In genomic region chr1:87568398-87568797, GRCm38 (mm10) we compare ENCODE assay signal across 10 mouse cellular contexts. TPM values are rescaled to one million over a fixed set of nuclear protein-coding genes. Genes with fewer than 3 reads are reported as not detected.
DNase-seq lines count a peak whose midpoint lies in the region; ATAC-seq and TF ChIP-seq lines count a peak whose summit lies in the region.
"Had no signal": no experiment of that assay in that cellular context is flagged by ENCODE, and none has a peak within 500 bp of the region (broad histone marks: within the 10 kb centered on the region; RNA-seq: fewer than 3 reads in every experiment).

No protein-coding gene starts in this region.

- ATAC-seq in hindbrain, embryonic 11.5 days (ENCODE audit: low FRiP score), result no peak
- peak; percentile 42; the same call in 1 of the 2 replicates for ATAC-seq in common myeloid progenitor, adult 5-6 weeks (replicated peaks; ENCODE audit: low read depth, poor library complexity, severe bottlenecking)
- peak; percentile 47 for ATAC-seq in monocyte, adult 5-6 weeks (replicated peaks; ENCODE audit: insufficient number of reproducible peaks, low FRiP score, low TSS enrichment, poor library complexity, severe bottlenecking)
- ATAC-seq in hindbrain, embryonic 12.5 days (ENCODE audit: low FRiP score), result no peak

- H3K9me3 ChIP-seq in hindbrain, embryonic 11.5 days (ENCODE audit: control insufficient read depth, low read length), result no peaks in the 10 kb centered on the region
- H3K9me3 ChIP-seq in hindbrain, embryonic 10.5 days, result no peaks in the 10 kb centered on the region
- H3K9me3 ChIP-seq in E14TG2a.4 (ENCODE audit: low read length), result no peaks in the 10 kb centered on the region
- no peaks in the 10 kb centered on the region for H3K9me3 ChIP-seq in hindbrain, embryonic 12.5 days (replicated peaks)
- H3K9me3 ChIP-seq: embryonic facial prominence, embryonic 13.5 days; limb, embryonic 12.5 days had no signal

- peak; percentile 84 for TF ChIP-seq CTCF in E14TG2a.4 (conservative IDR thresholded peaks at IDR 0.05; ENCODE audit: low read length)

- no peaks in the 10 kb centered on the region for H3K36me3 ChIP-seq in hindbrain, embryonic 11.5 days (ENCODE audit: control insufficient read depth, insufficient read depth, low read length)
- no peaks in the 10 kb centered on the region for H3K36me3 ChIP-seq in hindbrain, embryonic 10.5 days
- H3K36me3 ChIP-seq in E14TG2a.4 (ENCODE audit: insufficient read depth, low read length), result no peaks in the 10 kb centered on the region
- H3K36me3 ChIP-seq in hindbrain, embryonic 12.5 days, result no peaks in the 10 kb centered on the region
- H3K36me3 ChIP-seq: embryonic facial prominence, embryonic 13.5 days; limb, embryonic 12.5 days had no signal

- H3K9ac ChIP-seq in hindbrain, embryonic 11.5 days (ENCODE audit: low read depth, low read length), result no peak overlapping the region
- no peak overlapping the region for H3K9ac ChIP-seq in hindbrain, embryonic 12.5 days
- H3K9ac ChIP-seq: embryonic facial prominence, embryonic 13.5 days; limb, embryonic 12.5 days had no signal

- no peaks in the 10 kb centered on the region for H3K27me3 ChIP-seq in hindbrain, embryonic 11.5 days (ENCODE audit: control insufficient read depth, insufficient read depth, low read length)
- H3K27me3 ChIP-seq in hindbrain, embryonic 10.5 days (ENCODE audit: insufficient read depth, poor library complexity, severe bottlenecking), result peaks cover 3% of the 10 kb centered on the region; the same call in 1 of the 2 replicates
- peaks cover 16% of the 10 kb centered on the region; the same call in 1 of the 2 replicates for H3K27me3 ChIP-seq in E14TG2a.4 (ENCODE audit: insufficient read depth, low read length)
- no peaks in the 10 kb centered on the region for H3K27me3 ChIP-seq in hindbrain, embryonic 12.5 days
- H3K27me3 ChIP-seq: embryonic facial prominence, embryonic 13.5 days had no signal

- DNase-seq in hindbrain, embryonic 11.5 days (ENCODE audit: low spot score), result peak; percentile 29
- DNase-seq in hindbrain, embryonic 10.5 days (ENCODE audit: low spot score), result no peak
- no peak for DNase-seq in frontal cortex, postnatal 36 days (ENCODE audit: low spot score in 2 of 2)
- DNase-seq in right cerebral cortex, postnatal 25 days, result no peak

- no peak overlapping the region for H3K4me3 ChIP-seq in hindbrain, embryonic 11.5 days (ENCODE audit: low read depth, low read length)
- H3K4me3 ChIP-seq in hindbrain, embryonic 10.5 days, result no peak overlapping the region
- H3K4me3 ChIP-seq in E14TG2a.4 (replicated peaks; ENCODE audit: low read length), result no peak overlapping the region
- H3K4me3 ChIP-seq in hindbrain, embryonic 12.5 days, result no peak overlapping the region
- H3K4me3 ChIP-seq: embryonic facial prominence, embryonic 13.5 days; limb, embryonic 12.5 days had no signal

- no peaks in the 10 kb centered on the region for H3K4me1 ChIP-seq in hindbrain, embryonic 11.5 days (replicated peaks; ENCODE audit: control insufficient read depth, insufficient read depth, low read length)
- H3K4me1 ChIP-seq in hindbrain, embryonic 10.5 days (replicated peaks), result peaks cover 6% of the 10 kb centered on the region; the same call in 1 of the 2 replicates
- no peaks in the 10 kb centered on the region for H3K4me1 ChIP-seq in E14TG2a.4 (replicated peaks; ENCODE audit: low read depth, low read length)
- no peaks in the 10 kb centered on the region for H3K4me1 ChIP-seq in hindbrain, embryonic 12.5 days
- H3K4me1 ChIP-seq: embryonic facial prominence, embryonic 13.5 days; limb, embryonic 12.5 days had no signal

- no peak overlapping the region for H3K27ac ChIP-seq in hindbrain, embryonic 11.5 days (ENCODE audit: low read depth, low read length)
- H3K27ac ChIP-seq in hindbrain, embryonic 10.5 days, result no peak overlapping the region
- no peak overlapping the region for H3K27ac ChIP-seq in hindbrain, embryonic 12.5 days
- H3K27ac ChIP-seq: embryonic facial prominence, embryonic 13.5 days; limb, embryonic 12.5 days had no signal

- WGBS in hindbrain, embryonic 11.5 days, result 43% methylated on average over 6 of the region's 6 CpGs
- WGBS in hindbrain, embryonic 10.5 days, result 46% methylated on average over 6 of the region's 6 CpGs
- WGBS in hindbrain, embryonic 12.5 days, result 49% methylated on average over 6 of the region's 6 CpGs

- H3K4me2 ChIP-seq in hindbrain, embryonic 11.5 days (replicated peaks; ENCODE audit: low read depth, low read length), result no peak overlapping the region
- no peak overlapping the region for H3K4me2 ChIP-seq in hindbrain, embryonic 12.5 days (replicated peaks)
- H3K4me2 ChIP-seq: embryonic facial prominence, embryonic 13.5 days; limb, embryonic 12.5 days had no signal

RNA-seq across cellular contexts. Expression of gene Ngef, which starts 5.3 kb away (rescaled TPM):
- 2.3 and 2.9 TPM in 2 replicates for polyA plus RNA-seq in hindbrain, embryonic 11.5 days (2014; fragmentation: Nextera tagmentation; extraction: Ambion mirVana)
- polyA plus RNA-seq in hindbrain, embryonic 10.5 days (2016; fragmentation: Nextera tagmentation; extraction: Ambion mirVana), result 3.3 and 5.0 TPM in 2 replicates
- total RNA-seq in common myeloid progenitor, adult 5-6 weeks (2017), result not detected in 2 replicates
- total RNA-seq in monocyte, adult 5-6 weeks (2017), result not detected in 3 replicates
- polyA plus RNA-seq in hindbrain, embryonic 12.5 days (2016; fragmentation: Nextera tagmentation; extraction: Ambion mirVana), result 4.8 and 5.9 TPM in 2 replicates

RNA-seq across cellular contexts. Expression of gene Inpp5d, which starts 51.7 kb away (rescaled TPM):
- polyA plus RNA-seq in hindbrain, embryonic 11.5 days (2014; fragmentation: Nextera tagmentation; extraction: Ambion mirVana), result 3.7 and 4.2 TPM in 2 replicates
- 3.2 and 6.2 TPM in 2 replicates for polyA plus RNA-seq in hindbrain, embryonic 10.5 days (2016; fragmentation: Nextera tagmentation; extraction: Ambion mirVana)
- total RNA-seq in common myeloid progenitor, adult 5-6 weeks (2017), result 71.7 and 87.7 TPM in 2 replicates
- 146 to 215 TPM (median 169 TPM) in 3 replicates for total RNA-seq in monocyte, adult 5-6 weeks (2017)
- polyA plus RNA-seq in hindbrain, embryonic 12.5 days (2016; fragmentation: Nextera tagmentation; extraction: Ambion mirVana), result 4.9 and 5.5 TPM in 2 replicates

RNA-seq across cellular contexts. Expression of gene Neu2, which starts 58.7 kb away (rescaled TPM):
- polyA plus RNA-seq in hindbrain, embryonic 11.5 days (2014; fragmentation: Nextera tagmentation; extraction: Ambion mirVana), result not detected in 2 replicates
- not detected in 2 replicates for polyA plus RNA-seq in hindbrain, embryonic 10.5 days (2016; fragmentation: Nextera tagmentation; extraction: Ambion mirVana)
- total RNA-seq in common myeloid progenitor, adult 5-6 weeks (2017), result not detected in 2 replicates
- total RNA-seq in monocyte, adult 5-6 weeks (2017), result not detected in 3 replicates
- not detected in 2 replicates for polyA plus RNA-seq in hindbrain, embryonic 12.5 days (2016; fragmentation: Nextera tagmentation; extraction: Ambion mirVana)
- polyA plus RNA-seq: embryonic facial prominence, embryonic 13.5 days had no signal

Comparison
In these comparisons a context has a peak if more than half of its experiments do, and no peak if none do; other contexts are left out.
1. ATAC-seq: peak in common myeloid progenitor, adult 5-6 weeks (single experiment) and monocyte, adult 5-6 weeks (single experiment); none in hindbrain, embryonic 11.5 days (single experiment) and hindbrain, embryonic 12.5 days (single experiment).